Comparison of ENCODE assay signal across 28 mouse cellular contexts in the genomic region with DNA sequence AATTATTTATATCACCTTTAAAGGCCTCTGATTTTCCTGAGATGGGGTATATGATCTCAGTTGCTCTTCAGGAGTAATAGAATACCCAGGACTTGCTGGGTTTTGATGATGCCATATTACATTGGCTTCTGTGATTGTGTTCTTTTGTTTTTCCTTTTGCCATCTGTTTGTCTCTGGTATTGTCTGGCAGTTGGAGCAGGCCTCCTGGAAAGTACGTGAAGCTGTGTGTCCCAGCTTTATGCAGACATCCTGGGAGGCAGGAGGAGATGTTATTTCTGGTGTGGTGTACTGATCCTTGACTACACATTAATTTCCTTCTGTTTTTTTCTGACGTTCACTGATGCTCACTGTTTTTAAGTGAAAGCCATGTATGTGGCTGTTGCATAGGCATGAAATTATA. TPM values are rescaled to one million over a fixed set of nuclear protein-coding genes. Genes with fewer than 3 reads are reported as not detected.
"Had no signal": no experiment of that assay in that cellular context is flagged by ENCODE, and none has a peak within 500 bp of the region (broad histone marks: within the 10 kb centered on the region; RNA-seq: fewer than 3 reads in every experiment).

No protein-coding gene starts in this region.

- DNase-seq: kidney, adult 18-20 months; kidney, adult 9 months; kidney, postnatal 14 days; liver; liver, postnatal 0 days; lung, embryonic 14.5 days; thymus, adult 2 months; thymus, postnatal 14 days; thymus, postnatal 4 days had no signal

- H3K4me2 ChIP-seq: limb, embryonic 13.5 days; lung, embryonic 14.5 days; midbrain, embryonic 12.5 days; neural tube, embryonic 13.5 days had no signal

- H3K36me3 ChIP-seq: limb, embryonic 10.5 days; limb, embryonic 13.5 days; midbrain, embryonic 12.5 days; neural tube, embryonic 13.5 days had no signal

- H3K27ac ChIP-seq: limb, embryonic 10.5 days; limb, embryonic 13.5 days; liver, embryonic 14.5 days; macrophage; midbrain, embryonic 12.5 days; neural tube, embryonic 13.5 days had no signal

- H3K9ac ChIP-seq: limb, embryonic 13.5 days; liver, embryonic 14.5 days; liver, postnatal 0 days; lung, embryonic 14.5 days; midbrain, embryonic 12.5 days; neural tube, embryonic 13.5 days had no signal

- H3K4me1 ChIP-seq: limb, embryonic 10.5 days; limb, embryonic 13.5 days; midbrain, embryonic 12.5 days; neural tube, embryonic 13.5 days had no signal

- ATAC-seq: intestine, embryonic 16.5 days; liver, postnatal 0 days; lung, postnatal 0 days; midbrain, embryonic 16.5 days had no signal

- H3K9me3 ChIP-seq: limb, embryonic 10.5 days; limb, embryonic 13.5 days; midbrain, embryonic 12.5 days; neural tube, embryonic 13.5 days had no signal

- H3K27me3 ChIP-seq: limb, embryonic 13.5 days; midbrain, embryonic 12.5 days; neural tube, embryonic 13.5 days had no signal

- H3K4me3 ChIP-seq: limb, embryonic 10.5 days; limb, embryonic 13.5 days; midbrain, embryonic 12.5 days; myocyte; neural tube, embryonic 13.5 days had no signal

RNA-seq across cellular contexts. Expression of a gene that starts 35.3 kb away (rescaled TPM):
- total RNA-seq: left cerebral cortex, adult 18-20 months; left cerebral cortex, postnatal 25 days; monocyte, adult 5-6 weeks; neutrophil, adult 5-6 weeks had no signal
- polyA plus RNA-seq: intestine, embryonic 16.5 days; kidney, embryonic 16.5 days; large intestine, adult 2 months; limb, embryonic 10.5 days; limb, embryonic 13.5 days; liver, embryonic 14.5 days; liver, postnatal 0 days; lung, embryonic 14.5 days; macrophage; midbrain, embryonic 12.5 days; midbrain, embryonic 16.5 days; myocyte; neural tube, embryonic 13.5 days; small intestine, adult 2 months; spleen, adult 2 months; stomach, embryonic 16.5 days; thymus, adult 2 months had no signal
